Mouse (Mus musculus) limb, embryonic 13.5 days (tissue): Measurements from ENCODE around the gene Vmn1r71. TPM values are rescaled to one million over a fixed set of nuclear protein-coding genes. Genes with fewer than 3 reads are reported as not detected.
"Not testable (repeated sequence)": the region's sequence is repeated elsewhere in the genome, so short reads cannot be mapped to it uniquely, and the experiment has no call there.

Experiments
- ATAC-seq: fragments of 200-750 bp; cut with Nextera tagmentation; 2 replicates; pipeline ENCODE4 v1.8.0; 2017; ENCODE audit warnings: low read depth, moderate number of reproducible peaks, moderate TSS enrichment; ENCODE audit not compliant: low FRiP score
- H3K27ac ChIP-seq: fragments of 300-500 bp; sonication (generic); 2 replicates; pipeline ENCODE4 v1.5.1; 2015; ENCODE audit warnings: inconsistent platforms, mild to moderate bottlenecking, moderate library complexity
- H3K27me3 ChIP-seq: fragments of 300-500 bp; sonication (generic); 2 replicates; pipeline ENCODE4 v1.6.1; 2015; ENCODE audit warnings: mild to moderate bottlenecking, inconsistent platforms
- H3K36me3 ChIP-seq: fragments of 300-500 bp; sonication (generic); 2 replicates; pipeline ENCODE4 v1.6.1; 2015; ENCODE audit warnings: inconsistent platforms, mild to moderate bottlenecking, moderate library complexity
- H3K4me1 ChIP-seq: fragments of 300-500 bp; sonication (generic); 2 replicates; pipeline ENCODE4 v1.6.1; 2015; ENCODE audit warnings: inconsistent platforms
- H3K4me2 ChIP-seq: fragments of 300-500 bp; sonication (generic); replicated peaks from 2 replicates; pipeline ENCODE4 v1.6.1; 2015; ENCODE audit warnings: inconsistent platforms, mild to moderate bottlenecking, moderate library complexity
- H3K4me3 ChIP-seq: fragments of 300-500 bp; sonication (generic); 2 replicates; pipeline ENCODE4 v1.5.1; 2015; ENCODE audit warnings: moderate library complexity, mild to moderate bottlenecking, inconsistent platforms
- H3K9ac ChIP-seq: fragments of 300-500 bp; sonication (generic); 2 replicates; pipeline ENCODE4 v1.6.1; 2015; ENCODE audit warnings: mild to moderate bottlenecking, inconsistent platforms
- H3K9me3 ChIP-seq: fragments of 300-500 bp; sonication (generic); 2 replicates; pipeline ENCODE4 v1.6.1; 2016; ENCODE audit warnings: inconsistent platforms
- polyA plus RNA-seq: library from polyadenylated mRNA; unstranded; fragments of >200 nt; fragmentation: Nextera tagmentation; extraction: Ambion mirVana; gene quantifications from 2 replicates; pipeline ENCODE4 v1.2.1, GENCODE M21; 2015

Vmn1r71 gene
- not detected in 2 replicates for polyA plus RNA-seq

DNA sequence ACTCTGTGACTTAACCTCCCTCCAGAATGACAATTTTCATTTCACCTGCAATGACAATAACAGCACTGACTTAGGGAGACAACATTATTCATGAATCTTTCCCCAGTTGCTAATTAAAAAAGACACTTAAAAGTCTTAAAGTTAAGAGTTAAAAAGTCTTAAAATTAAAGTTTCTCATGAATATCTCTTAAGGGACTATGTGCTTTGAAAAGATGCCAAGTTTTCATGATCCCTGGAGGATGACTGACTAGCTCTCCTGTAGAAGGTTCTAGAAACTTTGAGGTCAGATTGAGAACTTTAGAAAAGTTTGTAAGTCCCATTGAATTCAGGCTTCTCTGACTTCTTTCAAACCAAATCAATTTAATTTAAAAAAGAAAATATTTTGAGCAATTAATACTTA, at the start of gene Vmn1r71:
Gene Vmn1r71 (minus strand): TSS at position 101 of the 400 bp plus-strand sequence.
- H3K4me1 ChIP-seq = no peaks in the 10 kb centered on the region
- H3K4me3 ChIP-seq = no peak within 1 kb of the TSS
- H3K27me3 ChIP-seq = no peaks in the 10 kb centered on the region
- H3K36me3 ChIP-seq = no peaks in the 10 kb centered on the region
- H3K9me3 ChIP-seq = peaks cover 22% of the 10 kb centered on the region; the same call in 1 of the 2 replicates
- no peak within 1 kb of the TSS for H3K4me2 ChIP-seq
- ATAC-seq = no peak
- no peak within 1 kb of the TSS for H3K27ac ChIP-seq
- H3K9ac ChIP-seq = no peak within 1 kb of the TSS

DNA sequence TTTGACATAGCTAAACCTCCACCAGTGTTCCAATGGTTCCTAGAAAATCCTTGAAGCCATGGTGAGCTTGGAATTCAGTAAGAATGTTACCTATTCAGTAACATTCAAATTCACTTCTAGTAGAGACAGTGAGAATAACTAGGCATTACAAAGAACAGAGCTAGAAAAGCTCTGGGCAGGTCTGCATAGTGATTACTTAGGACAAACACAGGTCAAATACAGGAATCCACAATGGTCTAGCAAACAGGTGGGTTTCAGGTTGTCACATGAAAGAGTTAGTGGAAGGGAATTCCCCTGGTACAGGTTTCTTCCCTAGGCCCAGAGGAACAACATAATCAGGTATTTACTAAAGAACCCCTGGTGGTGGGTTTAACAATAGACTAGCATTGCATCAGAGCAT, 3.4 kb upstream of the Vmn1r71 start:
- not testable (repeated sequence) for H3K9ac ChIP-seq, H3K27ac ChIP-seq, H3K36me3 ChIP-seq, H3K27me3 ChIP-seq, H3K4me1 ChIP-seq, ATAC-seq, H3K4me2 ChIP-seq, H3K4me3 ChIP-seq
- peaks cover 22% of the 10 kb centered on the region; the same call in 1 of the 2 replicates for H3K9me3 ChIP-seq

Other genes starting within 250 kb of the Vmn1r71 start
- gene Vmn1r68, start 195.9 kb downstream of the Vmn1r71 start, polyA plus RNA-seq = not detected in 2 replicates
- not detected in 2 replicates for gene Vmn1r69, start 140.7 kb downstream of the Vmn1r71 start, polyA plus RNA-seq
- not detected in 2 replicates for gene Vmn1r70, start 122.8 kb downstream of the Vmn1r71 start, polyA plus RNA-seq
- not detected in 2 replicates for gene Nlrp4b, start 66.6 kb downstream of the Vmn1r71 start, polyA plus RNA-seq
- gene Zscan4b, start 150.7 kb upstream of the Vmn1r71 start, polyA plus RNA-seq = not detected in 2 replicates